Mouse (Mus musculus) neural tube, embryonic 11.5 days (tissue): ENCODE data around the gene Tapbp. TPM values are rescaled to one million over a fixed set of nuclear protein-coding genes. Genes with fewer than 3 reads are reported as not detected.
"Not testable (repeated sequence)": the region's sequence is repeated elsewhere in the genome, so short reads cannot be mapped to it uniquely, and the experiment has no call there.

ENCODE experiments used
- ATAC-seq: fragments of 200-750 bp; cut with Nextera tagmentation; 2 replicates; pipeline ENCODE4 v1.8.0; 2017; ENCODE audit warnings: moderate number of reproducible peaks, mild to moderate bottlenecking, moderate TSS enrichment, moderate library complexity; ENCODE audit not compliant: insufficient read depth, low FRiP score, low TSS enrichment
- DNase-seq: peaks from one replicate; pipeline ENCODE4 v3.0.0-alpha.2; 2015; ENCODE audit warnings: low spot score
- H3K27ac ChIP-seq: fragments of 300-500 bp; sonication (generic); 2 replicates; pipeline ENCODE4 v1.5.1; 2014; ENCODE audit warnings: low read depth, mild to moderate bottlenecking, low read length
- H3K27me3 ChIP-seq: fragments of 300-500 bp; sonication (generic); 2 replicates; pipeline ENCODE4 v1.6.1; 2014; ENCODE audit warnings: mild to moderate bottlenecking, low read length, mixed read lengths; ENCODE audit not compliant: control insufficient read depth, insufficient read depth
- H3K36me3 ChIP-seq: fragments of 300-500 bp; sonication (generic); 2 replicates; pipeline ENCODE4 v1.6.1; 2014; ENCODE audit warnings: mild to moderate bottlenecking, low read length, moderate library complexity, mixed read lengths; ENCODE audit not compliant: control insufficient read depth, insufficient read depth
- H3K4me1 ChIP-seq: fragments of 300-500 bp; sonication (generic); 2 replicates; pipeline ENCODE4 v1.6.1; 2014; ENCODE audit warnings: low read length, mixed read lengths; ENCODE audit not compliant: control insufficient read depth, insufficient read depth
- H3K4me2 ChIP-seq: fragments of 300-500 bp; sonication (generic); 2 replicates; pipeline ENCODE4 v1.6.1; 2014; ENCODE audit warnings: low read depth, mild to moderate bottlenecking, moderate library complexity
- H3K4me3 ChIP-seq: fragments of 300-500 bp; sonication (generic); 2 replicates; pipeline ENCODE4 v1.5.1; 2014; ENCODE audit warnings: low read depth, low read length
- H3K9ac ChIP-seq: fragments of 300-500 bp; sonication (generic); 2 replicates; pipeline ENCODE4 v1.6.1; 2014; ENCODE audit warnings: mild to moderate bottlenecking, low read length
- H3K9me3 ChIP-seq: fragments of 300-500 bp; sonication (generic); 2 replicates; pipeline ENCODE4 v1.6.1; 2016; ENCODE audit warnings: low read length; ENCODE audit not compliant: control insufficient read depth
- WGBS: fragments of 180-500 bp; shearing (Covaris S2); extraction: QIAGEN DNeasy Blood & Tissue Kit; methylation state at CpG from one replicate; pipeline ENCODE4 v1.1.7; 2014; 5-methylcytosine and 5-hydroxymethylcytosine counted together
- polyA plus RNA-seq: library from polyadenylated mRNA; unstranded; fragments of >200 nt; fragmentation: Nextera tagmentation; extraction: Ambion mirVana; gene quantifications from 2 replicates; pipeline ENCODE4 v1.2.1, GENCODE M21; 2014

Gene Tapbp
- polyA plus RNA-seq, 1 experiment from 2014 or later: 12.9 TPM

GRCm38 (mm10) chr17:33890533-33891059, 25.1 kb upstream of the Tapbp start, which contains the start of gene Kifc1:
TSS of gene Kifc1 (minus strand) at chr17:33890661.
- Histone ChIP-seq H3K4me3 (peak within 1 kb of the TSS; percentile 64), H3K9me3 (no peaks in the 10 kb centered on the region), H3K4me1 (peaks cover 9% of the 10 kb centered on the region), H3K9ac (peak within 1 kb of the TSS; percentile 61), H3K27me3 (no peaks in the 10 kb centered on the region), H3K4me2 (peak within 1 kb of the TSS; percentile 55), H3K36me3 (peaks cover 6% of the 10 kb centered on the region; the same call in 1 of the 2 replicates), H3K27ac (0 out of 2 replicates have a peak within 1 kb of the TSS, but pooled peaks have one; percentile 20)
- peak; percentile 97 for ATAC-seq
- peak; percentile 100 for DNase-seq
- under 1% methylated on average over 48 of the region's 49 CpGs for WGBS

GRCm38 (mm10) chr17:33891357-33891756, 24.3 kb upstream of the Tapbp start:
- WGBS: 74% methylated on average over 2 of the region's 2 CpGs
- no peak for ATAC-seq

DNA sequence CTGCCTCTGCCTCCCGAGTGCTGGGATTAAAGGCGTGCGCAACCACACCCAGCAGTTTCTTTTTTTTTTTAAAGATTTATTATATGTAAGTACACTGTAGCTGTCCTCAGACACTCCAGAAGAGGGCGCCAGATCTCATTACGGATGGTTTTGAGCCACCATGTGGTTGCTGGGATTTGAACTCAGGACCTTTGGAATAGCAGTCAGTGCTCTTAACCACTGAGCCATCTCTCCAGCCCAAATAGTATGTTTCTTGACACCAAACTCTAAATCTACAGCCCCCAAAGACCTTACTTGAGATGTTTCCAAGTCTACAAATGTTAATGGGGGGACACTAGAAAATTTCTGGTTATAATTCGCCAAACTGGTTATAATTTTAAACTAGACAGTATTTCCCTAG, 23.8 kb upstream of the Tapbp start:
- not testable (repeated sequence) for H3K9ac ChIP-seq, H3K27me3 ChIP-seq, H3K4me1 ChIP-seq, H3K4me2 ChIP-seq, ATAC-seq, H3K27ac ChIP-seq, H3K9me3 ChIP-seq, H3K36me3 ChIP-seq, DNase-seq, H3K4me3 ChIP-seq
- 73% methylated on average over 6 of the region's 6 CpGs for WGBS

More at GRCm38 (mm10) chr17:33891357-33891756, 24.3 kb upstream of the Tapbp start:
- H3K4me3 ChIP-seq: no peak overlapping the region
- H3K27ac ChIP-seq: no peak overlapping the region
- H3K4me1 ChIP-seq: peaks cover 9% of the 10 kb centered on the region
- no peaks in the 10 kb centered on the region for H3K9me3 ChIP-seq
- no peaks in the 10 kb centered on the region for H3K36me3 ChIP-seq
- H3K9ac ChIP-seq: no peak overlapping the region
- H3K27me3 ChIP-seq: no peaks in the 10 kb centered on the region
- H3K4me2 ChIP-seq: no peak overlapping the region
- DNase-seq: no peak

DNA sequence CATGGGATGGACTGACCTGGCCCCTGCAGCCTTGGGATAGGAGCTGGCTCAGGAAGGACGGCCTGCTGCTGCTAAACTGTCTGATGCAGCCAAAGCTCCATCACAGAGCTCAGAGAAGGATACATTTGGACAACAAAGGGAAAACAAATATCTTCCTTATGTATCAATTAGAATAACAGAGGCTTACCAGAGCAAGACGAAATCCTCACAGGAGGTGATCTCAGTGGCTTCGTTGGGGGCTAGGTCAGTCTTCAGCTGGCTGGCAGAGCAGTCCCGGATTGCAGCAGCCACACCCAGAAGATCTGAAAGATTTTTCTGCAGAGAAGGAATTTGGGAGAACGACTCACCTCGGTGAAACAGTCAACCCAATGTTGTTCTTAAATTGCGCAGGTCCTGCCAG, 23.3 kb upstream of the Tapbp start:
- Histone ChIP-seq H3K9ac (no peak overlapping the region), H3K4me1 (peaks cover 9% of the 10 kb centered on the region), H3K9me3 (no peaks in the 10 kb centered on the region), H3K36me3 (no peaks in the 10 kb centered on the region), H3K4me3 (no peak overlapping the region), H3K27me3 (no peaks in the 10 kb centered on the region), H3K4me2 (no peak overlapping the region), H3K27ac (no peak overlapping the region)
- DNase-seq (no peak), ATAC-seq (no peak)
- 24% methylated on average over 7 of the region's 7 CpGs for WGBS

GRCm38 (mm10) chr17:33893011-33893410, 22.7 kb upstream of the Tapbp start:
- not testable (repeated sequence) for H3K9me3 ChIP-seq, H3K4me2 ChIP-seq, H3K4me1 ChIP-seq, H3K27ac ChIP-seq, H3K4me3 ChIP-seq, DNase-seq, H3K9ac ChIP-seq, ATAC-seq, H3K27me3 ChIP-seq, H3K36me3 ChIP-seq
- 81% methylated on average over 4 of the region's 4 CpGs for WGBS

DNA sequence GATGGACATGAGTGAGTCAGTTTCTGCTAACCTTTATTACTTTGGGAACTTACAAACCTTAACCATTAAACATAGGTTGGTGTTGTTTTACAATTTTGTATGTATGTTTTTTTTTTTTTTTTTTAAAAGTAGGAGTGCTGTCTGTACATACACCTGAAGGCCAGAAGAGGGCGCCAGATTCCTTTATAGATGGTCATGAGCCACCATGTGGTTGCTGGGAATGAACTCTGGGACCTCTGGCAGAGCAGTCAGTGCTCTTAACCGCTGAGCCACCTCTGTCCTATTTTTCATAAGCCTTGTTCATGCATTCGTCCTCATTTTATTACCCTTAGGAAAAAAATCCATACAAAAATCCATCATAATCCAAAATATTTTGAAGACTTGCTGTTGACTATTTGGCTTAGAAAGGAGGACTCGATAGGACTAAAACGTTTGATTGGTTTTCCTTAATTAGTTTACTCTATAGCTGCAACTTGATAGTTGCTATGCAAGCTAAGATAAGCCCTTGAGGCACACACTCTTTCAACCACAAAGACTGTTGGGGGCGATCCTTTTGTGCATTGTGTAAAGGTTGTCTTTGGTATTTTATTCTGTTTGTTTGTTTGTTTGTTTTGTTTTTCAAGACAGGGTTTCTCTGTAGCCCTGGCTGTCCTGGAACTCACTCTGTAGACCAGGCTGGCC, 18.4 kb upstream of the Tapbp start:
- Histone ChIP-seq H3K9ac (no peak overlapping the region), H3K4me2 (no peak overlapping the region), H3K27ac (no peak overlapping the region), H3K4me3 (no peak overlapping the region), H3K27me3 (no peaks in the 10 kb centered on the region), H3K9me3 (no peaks in the 10 kb centered on the region), H3K4me1 (no peaks in the 10 kb centered on the region), H3K36me3 (no peaks in the 10 kb centered on the region)
- ATAC-seq (no peak), DNase-seq (peak; percentile 68)
- 48% methylated on average over 6 of the region's 6 CpGs for WGBS

- ATAC-seq, H3K27ac ChIP-seq, H3K4me2 ChIP-seq, H3K4me3 ChIP-seq, DNase-seq, H3K9ac ChIP-seq, H3K4me1 ChIP-seq, H3K9me3 ChIP-seq, H3K27me3 ChIP-seq, H3K36me3 ChIP-seq: not testable (repeated sequence)
- WGBS: 81% methylated on average over 4 of the region's 4 CpGs
Observed at GRCm38 (mm10) chr17:33898193-33898592, 17.5 kb upstream of the Tapbp start.

GRCm38 (mm10) chr17:33899642-33900041, 16.1 kb upstream of the Tapbp start:
- ATAC-seq (no peak), DNase-seq (no peak)
- H3K9ac ChIP-seq: no peak overlapping the region
- no peaks in the 10 kb centered on the region for H3K9me3 ChIP-seq
- H3K36me3 ChIP-seq: no peaks in the 10 kb centered on the region
- 88% methylated on average over 4 of the region's 4 CpGs for WGBS
- no peak overlapping the region for H3K27ac ChIP-seq
- H3K4me3 ChIP-seq: no peak overlapping the region
- no peaks in the 10 kb centered on the region for H3K27me3 ChIP-seq
- H3K4me2 ChIP-seq: no peak overlapping the region
- no peaks in the 10 kb centered on the region for H3K4me1 ChIP-seq
